Mouse (Mus musculus) brown adipose tissue, adult 24 weeks (tissue): Measurements from ENCODE around the gene Gnat2. TPM values are rescaled to one million over a fixed set of nuclear protein-coding genes. Genes with fewer than 3 reads are reported as not detected.
A peak's percentile ranks its signal among the peaks of the same experiment; 100 is the strongest.

Source experiments
- H3K27ac ChIP-seq: fragments of 200-500 bp; replicated peaks from 2 replicates; pipeline ENCODE4 v1.5.1; 2012; ENCODE audit warnings: low read depth, mild to moderate bottlenecking, low read length
- H3K4me1 ChIP-seq: fragments of 200-500 bp; 2 replicates; pipeline ENCODE4 v1.6.1; 2012; ENCODE audit warnings: low read length, mixed read lengths; ENCODE audit not compliant: control insufficient read depth, insufficient read depth, insufficient read length
- H3K4me3 ChIP-seq: fragments of 200-500 bp; 2 replicates; pipeline ENCODE4 v1.5.1; 2012; ENCODE audit warnings: low read depth, mild to moderate bottlenecking, low read length, moderate library complexity; ENCODE audit not compliant: insufficient read depth
- polyA plus RNA-seq: library from polyadenylated mRNA; stranded (reverse); fragments of >200 nt; gene quantifications from 2 replicates; pipeline ENCODE4 v1.2.4, GENCODE M21; 2012; ENCODE audit not compliant: missing spikeins, insufficient read depth, insufficient read length

Gnat2 gene
- polyA plus RNA-seq, 1 experiment: not detected

- no peak overlapping the region for H3K27ac ChIP-seq
Observed at GRCm38 (mm10) chr3:108072983-108073569, 19.5 kb upstream of the Gnat2 start.

GRCm38 (mm10) chr3:108076836-108077235, 15.8 kb upstream of the Gnat2 start:
- Histone ChIP-seq H3K4me3 (no peak overlapping the region), H3K27ac (no peak overlapping the region), H3K4me1 (no peaks in the 10 kb centered on the region; the same call in 1 of the 2 replicates)

More at GRCm38 (mm10) chr3:108072983-108073569, 19.5 kb upstream of the Gnat2 start:
- H3K4me3 ChIP-seq: no peak overlapping the region
- no peaks in the 10 kb centered on the region for H3K4me1 ChIP-seq

- peak overlapping the region; percentile 51 for H3K4me3 ChIP-seq
- no peak overlapping the region for H3K27ac ChIP-seq
- H3K4me1 ChIP-seq: no peaks in the 10 kb centered on the region; the same call in 1 of the 2 replicates
Observed at GRCm38 (mm10) chr3:108081681-108082080, 10.9 kb upstream of the Gnat2 start.

- peak overlapping the region; percentile 84 for H3K27ac ChIP-seq
- H3K4me1 ChIP-seq: no peaks in the 10 kb centered on the region; the same call in 1 of the 2 replicates
- peak overlapping the region; percentile 51 for H3K4me3 ChIP-seq
Observed at GRCm38 (mm10) chr3:108082251-108082875, 10.2 kb upstream of the Gnat2 start.

GRCm38 (mm10) chr3:108083161-108083560, 9.4 kb upstream of the Gnat2 start:
- Histone ChIP-seq H3K27ac (no peak overlapping the region), H3K4me1 (no peaks in the 10 kb centered on the region; the same call in 1 of the 2 replicates), H3K4me3 (no peak overlapping the region)

- Histone ChIP-seq H3K27ac (no peak overlapping the region), H3K4me1 (no peaks in the 10 kb centered on the region; the same call in 1 of the 2 replicates), H3K4me3 (peak overlapping the region; percentile 12; the same call in 1 of the 2 replicates)
Observed at GRCm38 (mm10) chr3:108083904-108084407, 8.6 kb upstream of the Gnat2 start.

- H3K27ac ChIP-seq: no peak overlapping the region
- no peaks in the 10 kb centered on the region; the same call in 1 of the 2 replicates for H3K4me1 ChIP-seq
- peak overlapping the region; percentile 66 for H3K4me3 ChIP-seq
Observed at GRCm38 (mm10) chr3:108084767-108085270, 7.8 kb upstream of the Gnat2 start.

GRCm38 (mm10) chr3:108085281-108085720, 7.3 kb upstream of the Gnat2 start:
- H3K27ac ChIP-seq: peak overlapping the region; percentile 87
- H3K4me3 ChIP-seq: peak overlapping the region; percentile 66
- H3K4me1 ChIP-seq: no peaks in the 10 kb centered on the region; the same call in 1 of the 2 replicates

- H3K4me1 ChIP-seq: no peaks in the 10 kb centered on the region
- H3K4me3 ChIP-seq: peak overlapping the region; percentile 66
- peak overlapping the region; percentile 87 for H3K27ac ChIP-seq
Observed at GRCm38 (mm10) chr3:108085721-108086469, 6.7 kb upstream of the Gnat2 start.

GRCm38 (mm10) chr3:108086470-108086979, 6.1 kb upstream of the Gnat2 start, which contains the start of gene Ampd2:
TSS of gene Ampd2 (minus strand) at chr3:108086651.
- Histone ChIP-seq H3K4me1 (no peaks in the 10 kb centered on the region), H3K27ac (peak within 1 kb of the TSS; percentile 87), H3K4me3 (peak within 1 kb of the TSS; percentile 66)

GRCm38 (mm10) chr3:108087329-108087728, 5.3 kb upstream of the Gnat2 start:
- no peaks in the 10 kb centered on the region for H3K4me1 ChIP-seq
- no peak overlapping the region for H3K4me3 ChIP-seq
- H3K27ac ChIP-seq: no peak overlapping the region

GRCm38 (mm10) chr3:108088842-108089380, 3.7 kb upstream of the Gnat2 start:
- Histone ChIP-seq H3K27ac (no peak overlapping the region), H3K4me1 (no peaks in the 10 kb centered on the region), H3K4me3 (no peak overlapping the region)

- Histone ChIP-seq H3K4me1 (no peaks in the 10 kb centered on the region), H3K4me3 (no peak overlapping the region), H3K27ac (no peak overlapping the region)
Observed at GRCm38 (mm10) chr3:108089916-108090315, 2.7 kb upstream of the Gnat2 start.

- no peak overlapping the region for H3K27ac ChIP-seq
- H3K4me1 ChIP-seq: no peaks in the 10 kb centered on the region
- no peak overlapping the region for H3K4me3 ChIP-seq
Observed at GRCm38 (mm10) chr3:108090561-108090960, 2.0 kb upstream of the Gnat2 start.
